Mouse (Mus musculus): ENCODE measurements at regions not wholly inside any gene's neighbourhood (a gene's known extent, or its start where the extent isn't known, plus 50 kb on each side); places are given as distances from the start of the nearest gene placed in this dataset.

DNA sequence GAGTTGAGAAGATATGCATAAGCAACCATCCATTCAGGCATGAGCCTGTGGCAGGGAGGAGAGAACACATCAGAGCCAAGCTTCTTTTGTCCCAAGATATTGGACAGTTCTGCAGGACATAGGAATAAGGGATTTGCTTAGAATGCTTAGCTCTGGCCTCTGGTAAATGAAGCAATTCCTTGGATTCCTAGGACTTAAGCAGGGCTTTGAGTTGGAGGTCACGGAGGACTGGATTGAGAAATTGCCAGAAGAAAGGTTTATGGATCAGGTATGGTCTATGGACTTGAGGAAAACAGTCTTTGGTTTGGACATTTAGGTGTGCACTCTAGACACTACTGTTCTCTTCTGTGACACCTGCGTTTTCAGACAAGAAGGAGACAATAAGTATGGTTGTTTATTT lies 338.4 kb downstream of the Epha4 start:
- DNase-seq (ENCODE audit: low spot score), result no peak

DNA sequence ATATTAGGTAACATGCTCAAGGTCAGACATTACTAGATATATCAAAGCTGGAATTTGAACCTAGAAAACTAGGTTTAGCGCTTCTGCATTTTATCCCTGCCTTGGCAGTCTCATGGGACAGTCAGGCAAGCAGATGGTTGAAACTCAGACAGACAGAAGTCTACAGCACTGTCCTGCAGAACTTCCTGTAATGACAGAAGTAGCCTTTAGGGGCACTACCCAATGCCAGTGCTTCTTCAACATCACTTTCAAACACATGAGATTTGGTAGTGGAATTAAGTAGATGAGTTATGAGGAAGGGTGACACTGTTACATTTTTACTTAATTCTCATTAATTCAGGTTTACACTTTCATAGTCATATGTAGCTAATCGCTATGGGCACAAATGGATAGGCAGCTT lies 330.9 kb downstream of the Epha4 start:
- DNase-seq (ENCODE audit: low spot score), result no peak

DNA sequence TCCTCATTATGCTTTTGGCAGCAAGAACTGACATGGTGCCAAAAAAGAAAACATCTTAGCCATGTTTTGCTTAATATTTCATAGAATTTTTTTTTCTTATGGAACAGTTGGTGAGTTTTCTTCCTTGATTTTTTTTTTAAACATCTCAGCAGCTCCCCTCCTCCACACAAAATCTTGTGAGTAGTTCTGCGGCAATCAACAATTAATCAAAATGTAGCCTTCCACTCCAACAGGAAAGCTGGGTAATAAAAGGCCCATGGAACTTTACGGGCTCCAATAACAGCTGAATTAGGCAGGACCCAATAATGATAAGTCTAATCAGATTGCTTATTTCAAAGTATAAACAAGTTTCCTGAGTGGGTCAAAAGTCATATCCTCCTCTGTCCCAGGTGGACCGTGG lies 324.7 kb downstream of the Epha4 start:
- no peak for DNase-seq (ENCODE audit: low spot score)

DNA sequence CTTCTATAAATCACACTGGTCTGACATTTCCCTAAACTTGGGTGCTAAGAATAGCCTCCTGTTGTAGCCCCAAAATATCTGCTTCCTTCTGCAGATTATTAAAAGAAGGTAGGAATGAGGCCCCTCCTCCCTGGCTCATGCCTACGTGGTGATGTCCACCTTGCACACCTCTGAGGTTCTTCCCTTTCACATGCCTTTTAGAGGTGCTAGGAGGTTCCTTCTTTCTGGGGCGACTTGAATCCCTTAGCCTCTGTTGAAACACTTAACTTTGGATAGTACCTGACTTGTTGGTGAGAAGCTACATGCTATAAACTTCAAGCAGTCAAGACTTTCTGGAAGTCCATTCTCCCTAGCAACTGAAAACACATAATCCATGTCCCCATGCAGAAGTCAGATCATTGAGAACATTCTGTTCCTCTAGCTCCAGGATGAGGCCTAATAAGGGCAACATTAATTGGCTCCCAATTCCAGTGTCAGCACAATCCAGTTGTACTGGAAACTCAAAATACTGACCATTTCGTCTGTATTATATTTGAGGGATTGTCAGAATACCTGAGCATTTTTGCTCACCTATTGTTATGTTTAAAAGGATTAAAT lies 313.5 kb downstream of the Epha4 start:
- DNase-seq (ENCODE audit: low spot score), result no peak

DNA sequence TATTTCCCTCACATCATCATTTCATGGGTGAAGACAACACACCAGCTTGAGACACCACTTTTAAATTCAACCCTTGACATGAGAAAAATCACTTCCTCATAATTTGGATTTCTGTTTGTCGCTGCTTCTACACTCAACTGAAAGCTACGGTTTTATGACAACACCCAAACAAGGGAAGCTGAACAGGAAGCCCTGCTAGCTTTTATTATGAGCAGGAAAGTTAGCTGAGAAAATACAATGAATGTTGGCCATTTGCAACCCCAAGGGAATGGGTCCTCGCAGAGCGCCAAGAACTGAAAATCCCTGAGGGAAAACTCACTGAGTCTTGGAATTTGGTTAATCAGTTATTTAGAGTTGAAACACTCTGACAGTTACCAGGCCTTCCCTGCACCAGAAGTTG lies 311.9 kb downstream of the Epha4 start:
- DNase-seq (ENCODE audit: low spot score), result no peak

DNA sequence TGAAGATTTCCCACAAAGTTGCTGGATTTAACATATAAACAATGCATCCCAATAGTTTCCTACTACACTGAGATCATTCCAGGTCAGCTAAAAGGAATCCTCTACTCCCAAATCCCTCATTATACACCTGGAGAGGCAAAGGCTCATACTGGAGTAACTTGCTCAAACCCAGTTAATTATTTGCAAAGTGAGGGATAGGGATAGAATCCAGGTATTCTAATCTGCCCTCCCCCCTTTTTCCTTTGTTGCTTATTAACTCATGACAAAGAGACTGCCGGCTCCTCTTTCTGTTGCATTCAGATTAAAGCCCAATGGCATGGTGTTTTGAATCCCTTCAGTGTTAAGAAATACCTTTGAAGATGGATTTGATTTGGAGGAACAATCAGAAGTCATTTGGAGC lies 308.4 kb downstream of the Epha4 start:
- no peak for DNase-seq (ENCODE audit: low spot score)

DNA sequence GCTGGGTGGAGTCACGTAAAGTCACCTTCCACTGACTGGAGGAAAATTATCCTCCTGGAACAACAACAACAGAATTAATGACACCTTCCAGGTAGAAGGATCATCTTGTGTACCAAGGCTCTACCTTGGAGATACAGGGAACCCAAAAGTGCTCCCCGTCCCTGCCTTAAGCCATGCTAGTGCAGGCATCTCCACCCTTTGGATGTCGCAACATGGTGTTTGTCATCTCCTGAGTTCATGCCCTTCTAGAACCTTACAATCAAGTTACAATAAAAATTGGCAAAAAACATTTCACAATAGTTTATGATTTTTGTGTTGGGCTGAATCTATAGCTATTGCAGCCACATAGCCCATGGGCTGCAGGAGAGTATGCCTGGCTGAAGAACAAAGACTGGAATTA lies 305.5 kb downstream of the Epha4 start:
- no peak for DNase-seq (ENCODE audit: low spot score)

DNA sequence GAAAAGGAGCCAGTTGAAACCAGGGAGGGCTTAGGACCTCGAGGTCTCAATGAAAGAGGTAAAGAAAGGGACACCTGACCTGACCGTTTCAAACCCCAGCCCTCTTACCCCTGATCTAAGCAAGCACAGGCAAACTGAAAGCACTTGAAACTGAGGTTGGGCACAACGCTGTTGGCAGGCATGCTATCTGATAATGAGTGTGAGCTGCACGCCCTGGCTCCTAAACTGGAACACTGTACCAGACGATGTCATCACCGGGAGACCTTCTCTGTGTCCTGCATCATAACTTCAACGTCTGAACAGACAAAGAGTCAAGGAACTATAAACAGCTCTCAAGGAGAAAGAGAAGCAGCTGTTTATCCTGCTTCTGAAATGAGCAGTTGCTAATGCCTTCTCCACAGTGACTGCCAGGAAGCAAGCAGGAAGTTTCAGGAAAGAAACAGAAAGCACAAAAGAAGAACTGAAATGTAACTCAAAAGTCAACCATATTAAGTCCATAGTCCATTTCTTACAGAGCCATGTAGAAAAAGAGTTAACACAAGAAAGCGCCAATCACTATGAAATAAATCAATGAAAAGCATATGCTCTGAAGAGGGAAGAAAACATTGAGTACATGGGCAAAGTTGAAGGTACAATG lies 301.3 kb downstream of the Epha4 start:
- no peak for DNase-seq (ENCODE audit: low spot score)

DNA sequence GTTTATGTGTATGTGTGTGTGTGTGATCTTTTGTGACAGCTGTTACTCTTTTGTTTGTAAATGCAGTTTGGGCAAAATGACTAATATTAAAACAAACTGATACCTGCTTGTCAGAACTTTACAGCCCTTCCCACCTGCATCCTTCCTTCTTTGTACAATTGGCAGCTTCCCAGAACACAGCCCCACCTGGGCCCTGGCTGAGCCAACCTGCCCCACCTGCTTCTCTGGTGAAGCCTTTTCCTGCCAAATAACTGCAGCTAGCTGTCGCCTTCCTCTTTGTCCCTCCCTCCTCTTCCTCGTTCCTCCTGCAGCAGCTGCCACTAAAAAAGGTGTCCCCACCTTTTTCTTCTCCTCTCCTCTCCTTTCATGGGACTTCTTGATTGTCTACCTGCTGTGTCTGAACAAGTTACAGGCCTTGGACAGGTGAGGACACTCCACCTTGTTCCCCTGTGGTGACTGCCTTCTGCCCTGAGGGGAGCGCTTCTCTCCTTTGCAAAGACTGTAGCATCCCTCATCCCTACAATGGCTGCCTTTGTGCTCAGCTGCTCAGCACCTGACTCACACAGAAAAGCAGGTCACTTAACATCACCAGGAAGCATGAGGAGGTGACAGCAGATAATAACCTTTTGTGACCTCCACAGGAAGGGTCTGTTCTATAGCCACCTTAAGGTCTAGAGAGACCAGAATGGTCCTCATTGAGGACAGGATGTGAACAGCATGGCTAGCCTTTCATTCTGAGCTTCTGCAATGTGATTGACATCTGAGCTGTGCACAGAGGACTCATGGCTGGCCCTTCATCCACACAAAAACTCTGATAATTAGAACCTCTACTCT lies 295.2 kb downstream of the Epha4 start:
- no peak for DNase-seq (ENCODE audit: low spot score)

DNA sequence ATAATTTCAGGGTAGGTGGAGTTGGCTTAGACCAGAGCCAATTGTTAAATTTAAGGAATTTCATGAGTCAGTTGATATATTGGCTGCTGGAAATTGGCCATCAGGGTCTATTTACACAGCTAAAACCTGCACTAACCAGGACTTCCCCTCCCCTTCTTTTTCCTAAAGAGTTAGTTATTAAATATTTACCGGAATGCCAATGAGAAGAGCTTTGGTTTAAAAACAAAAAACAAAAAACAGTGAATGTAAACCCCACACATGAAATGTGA lies 294.6 kb downstream of the Epha4 start:
- no peak for DNase-seq (ENCODE audit: low spot score)

DNA sequence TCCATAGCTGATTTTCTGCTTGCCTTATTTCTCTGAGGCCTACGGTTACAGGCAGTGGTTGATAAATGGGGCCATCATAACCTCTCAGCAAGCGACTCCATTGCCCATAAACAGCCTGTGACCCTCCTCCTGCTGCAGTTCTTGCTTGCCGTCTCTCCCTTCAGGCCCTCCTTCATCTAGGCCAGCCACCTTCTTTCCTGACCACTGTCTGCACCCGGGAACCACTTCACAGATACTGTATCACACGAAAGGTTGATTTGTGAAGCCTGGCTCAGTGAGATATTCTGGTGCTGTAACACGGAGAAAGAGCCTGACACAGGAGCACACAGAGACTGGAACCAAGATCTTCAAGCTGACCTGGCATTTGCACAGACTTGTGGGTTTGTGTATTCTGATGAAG lies 294.1 kb downstream of the Epha4 start:
- no peak for DNase-seq (ENCODE audit: low spot score)

DNA sequence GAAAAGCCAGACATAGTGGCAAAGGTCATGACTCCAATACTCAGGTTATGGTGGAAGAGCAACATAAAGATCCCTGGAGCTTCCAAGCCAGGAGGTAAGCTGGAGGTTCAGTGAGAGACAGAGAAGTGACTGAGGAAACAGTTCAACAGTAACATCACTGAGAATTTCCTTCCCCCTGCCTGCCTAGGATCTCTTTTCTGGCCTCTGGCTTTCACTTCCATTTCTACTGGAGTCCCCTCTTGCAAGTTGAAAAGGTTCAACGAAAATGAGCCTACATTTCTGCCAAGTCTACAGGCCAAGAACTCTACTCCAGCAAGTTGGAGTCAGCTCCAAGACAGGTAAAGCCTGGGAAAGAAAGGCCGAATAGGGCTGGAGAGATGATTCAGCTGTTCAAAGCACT lies 293.0 kb downstream of the Epha4 start:
- no peak for DNase-seq (ENCODE audit: low spot score)

DNA sequence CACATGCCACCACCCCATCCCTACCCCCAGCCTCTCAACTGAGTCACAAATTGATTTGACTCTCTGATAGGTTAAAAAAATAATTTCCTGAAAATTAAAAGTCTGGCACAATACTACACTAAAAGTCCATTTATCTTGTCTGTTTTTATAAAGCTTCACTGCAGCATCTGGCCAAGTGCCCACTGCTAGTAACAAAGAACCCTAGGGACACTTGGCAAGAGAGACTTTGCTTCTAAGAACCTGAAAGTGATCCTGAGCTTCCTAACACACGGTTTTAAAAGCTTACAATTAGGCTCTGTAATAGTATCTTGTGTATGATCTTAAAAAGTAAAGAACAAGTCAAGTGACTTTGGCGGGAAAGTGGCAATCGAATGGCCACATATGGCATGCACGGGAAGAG lies 288.3 kb downstream of the Epha4 start:
- no peak for DNase-seq (ENCODE audit: low spot score)

DNA sequence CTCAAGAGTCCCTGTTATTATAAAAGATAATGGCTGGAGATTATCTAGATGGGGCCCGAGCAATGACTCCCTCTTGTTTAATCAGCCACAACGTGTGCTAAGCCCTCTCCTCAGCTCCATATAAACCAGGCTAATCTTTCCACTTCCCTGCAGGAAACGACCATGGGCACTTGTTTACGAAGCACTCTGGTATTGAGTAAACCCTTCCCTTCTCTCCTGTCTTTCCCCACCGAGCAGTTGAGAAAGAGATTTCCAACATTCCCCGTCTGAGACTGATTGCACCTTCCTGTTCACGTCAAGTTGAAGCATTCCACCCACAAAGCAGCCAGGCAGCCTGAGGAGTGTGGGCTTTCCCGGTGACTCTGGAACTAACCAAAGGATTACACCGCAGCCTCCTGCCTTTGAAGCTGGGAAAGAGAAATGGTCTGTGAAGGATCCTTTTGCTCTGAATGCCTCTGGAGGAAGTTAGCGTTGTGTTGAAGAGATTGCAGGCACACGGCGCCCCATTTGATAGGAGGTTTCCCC lies 287.8 kb downstream of the Epha4 start:
- no peak for DNase-seq (ENCODE audit: low spot score)

DNA sequence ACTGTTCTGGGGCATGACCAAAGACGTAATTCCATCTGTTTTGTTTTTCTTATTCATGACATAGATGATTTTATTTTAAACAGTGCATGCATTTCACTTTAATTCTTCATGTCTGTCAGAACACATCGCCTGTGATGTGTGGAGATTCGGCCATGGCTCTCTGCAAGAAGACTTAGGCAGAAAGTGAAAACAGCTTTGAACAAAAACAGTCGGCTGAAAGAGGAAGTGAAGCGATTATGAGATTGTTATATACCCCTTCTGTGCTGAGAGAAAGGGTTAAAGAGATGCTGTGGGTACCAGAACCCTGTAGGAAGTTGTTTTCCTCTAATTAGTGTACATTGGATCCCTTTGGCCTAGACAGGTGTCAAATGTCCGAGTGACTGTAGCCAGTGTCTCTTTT lies 287.1 kb downstream of the Epha4 start:
- no peak for DNase-seq (ENCODE audit: low spot score)

DNA sequence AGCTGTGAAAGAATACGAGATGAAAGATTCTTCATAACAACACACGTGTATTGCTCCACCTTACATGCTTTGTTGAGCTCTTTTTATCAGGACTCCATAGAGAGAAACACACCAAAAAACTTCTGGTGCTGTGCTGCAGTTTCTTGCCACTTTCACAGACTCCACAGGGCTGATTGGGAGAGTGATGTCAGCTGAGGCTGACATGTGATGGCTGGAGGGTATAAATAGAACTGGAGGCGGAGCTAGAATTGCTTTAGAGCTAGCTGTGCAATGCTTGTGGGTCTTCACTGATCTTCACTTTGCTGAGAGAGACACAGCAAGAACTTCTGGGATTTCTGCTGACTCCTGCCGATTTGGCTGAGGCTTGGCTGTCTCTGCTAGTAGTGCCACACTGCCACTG lies 285.3 kb downstream of the Epha4 start:
- DNase-seq (ENCODE audit: low spot score), result no peak

DNA sequence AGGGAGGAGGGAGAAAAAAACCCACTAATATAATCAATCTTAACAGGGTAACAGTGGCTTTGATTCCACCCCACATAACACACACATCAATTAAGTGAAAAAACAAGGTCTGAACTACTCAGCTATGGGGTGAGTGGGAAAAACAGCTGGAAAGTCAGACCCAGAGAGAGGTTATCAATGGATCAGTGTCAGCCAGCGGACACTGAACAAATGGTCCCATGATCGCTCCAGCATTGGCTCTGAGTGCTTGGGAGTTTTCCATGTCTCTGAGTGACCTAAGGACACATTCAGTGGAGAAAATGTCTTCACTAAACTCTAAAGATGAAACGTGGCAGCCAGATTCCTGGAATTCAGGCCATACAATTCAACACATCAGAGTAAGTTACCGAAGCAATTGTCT lies 281.9 kb downstream of the Epha4 start:
- no peak for DNase-seq (ENCODE audit: low spot score)

DNA sequence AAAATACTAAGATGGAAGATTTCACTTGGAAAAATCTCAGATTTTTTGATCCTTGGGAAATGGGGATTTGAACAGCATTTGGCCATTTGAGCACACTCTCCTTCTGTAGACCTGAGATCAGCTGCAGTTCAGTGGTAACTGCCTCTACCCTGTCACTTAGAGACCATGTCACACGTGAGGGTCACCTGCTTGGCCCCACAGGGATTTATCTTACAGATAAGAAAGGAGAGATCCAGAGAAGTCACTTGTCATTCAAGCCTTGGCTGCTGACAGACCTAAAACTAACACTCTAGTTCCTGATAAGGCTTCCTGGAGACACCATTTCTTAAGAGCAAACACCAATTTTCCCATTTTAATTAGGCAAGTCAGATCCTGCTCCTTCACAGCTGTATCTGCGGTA lies 270.2 kb downstream of the Epha4 start:
- no peak for DNase-seq (ENCODE audit: low spot score)

DNA sequence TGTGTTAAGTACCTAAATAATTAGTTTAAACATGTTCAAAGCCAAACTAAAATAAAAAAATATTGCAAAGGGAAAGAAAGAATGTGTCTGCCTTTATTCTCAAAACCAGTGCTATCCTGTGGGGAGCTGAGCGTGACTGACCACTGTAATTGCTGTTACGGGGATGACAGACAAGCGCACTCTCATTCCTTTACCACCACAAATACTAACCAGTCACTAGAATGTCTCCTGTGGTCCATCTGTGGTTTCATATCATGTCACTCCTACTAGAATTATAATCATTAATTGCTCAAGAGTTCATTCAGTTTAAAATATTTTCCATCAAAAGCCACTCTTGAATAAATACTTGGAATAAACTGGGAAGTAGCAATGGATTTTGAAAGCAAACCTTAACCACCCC lies 268.8 kb downstream of the Epha4 start:
- no peak for DNase-seq (ENCODE audit: low spot score)

DNA sequence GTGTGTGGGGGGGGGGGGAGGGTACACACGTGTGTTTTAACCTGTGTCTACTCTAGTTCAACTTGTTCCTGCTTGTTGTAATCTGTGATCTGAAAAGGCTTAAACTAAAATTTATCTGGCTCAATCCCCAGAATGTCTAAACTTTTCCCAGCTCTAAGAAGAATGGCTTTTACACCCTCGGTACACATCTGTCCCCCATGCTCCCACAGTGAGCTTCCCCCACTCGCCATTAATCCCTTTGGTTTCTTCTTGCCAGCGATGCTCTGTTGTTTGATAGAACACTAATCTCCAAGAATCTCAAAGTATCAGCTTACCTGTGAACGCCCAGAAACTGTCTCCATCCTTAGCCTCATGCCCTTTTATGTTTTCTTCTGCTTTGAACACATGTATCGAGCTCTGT lies 260.6 kb downstream of the Epha4 start:
- DNase-seq (ENCODE audit: low spot score), result no peak

DNA sequence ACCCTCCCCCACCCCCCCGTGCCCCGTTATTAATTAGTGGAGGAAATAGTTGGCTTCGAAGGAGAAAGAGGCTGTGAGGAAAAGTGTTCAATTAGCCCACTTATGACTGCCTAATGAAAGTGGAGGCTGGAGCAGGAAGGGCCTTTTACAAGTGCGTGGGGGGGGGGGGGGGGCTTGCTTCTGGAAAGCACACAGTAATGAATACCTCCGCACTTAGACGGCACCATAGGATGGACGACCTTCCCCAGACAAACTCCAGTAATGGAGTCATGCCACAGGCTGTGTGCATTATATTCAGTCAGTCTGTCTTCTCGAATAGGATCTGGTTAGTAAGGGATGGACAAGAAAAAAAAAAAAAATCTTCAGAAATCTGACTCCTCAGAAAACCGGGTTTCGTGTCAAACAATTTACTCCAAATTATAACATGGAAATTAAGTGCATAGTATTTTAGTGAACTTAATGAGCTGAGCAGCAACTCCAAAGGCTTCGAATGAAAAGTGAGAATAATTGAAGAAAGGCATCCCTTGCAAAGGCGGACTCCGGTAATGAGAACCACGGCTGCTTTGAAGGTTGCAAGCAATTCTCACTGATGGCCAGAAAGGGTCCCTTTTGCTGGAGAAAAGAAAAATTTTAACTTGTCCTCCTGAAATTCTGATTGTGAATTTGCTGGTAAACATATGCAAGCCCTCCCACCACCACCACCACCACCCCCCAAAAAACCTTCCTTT lies 258.6 kb downstream of the Epha4 start:
- no peak for DNase-seq (ENCODE audit: low spot score)

DNA sequence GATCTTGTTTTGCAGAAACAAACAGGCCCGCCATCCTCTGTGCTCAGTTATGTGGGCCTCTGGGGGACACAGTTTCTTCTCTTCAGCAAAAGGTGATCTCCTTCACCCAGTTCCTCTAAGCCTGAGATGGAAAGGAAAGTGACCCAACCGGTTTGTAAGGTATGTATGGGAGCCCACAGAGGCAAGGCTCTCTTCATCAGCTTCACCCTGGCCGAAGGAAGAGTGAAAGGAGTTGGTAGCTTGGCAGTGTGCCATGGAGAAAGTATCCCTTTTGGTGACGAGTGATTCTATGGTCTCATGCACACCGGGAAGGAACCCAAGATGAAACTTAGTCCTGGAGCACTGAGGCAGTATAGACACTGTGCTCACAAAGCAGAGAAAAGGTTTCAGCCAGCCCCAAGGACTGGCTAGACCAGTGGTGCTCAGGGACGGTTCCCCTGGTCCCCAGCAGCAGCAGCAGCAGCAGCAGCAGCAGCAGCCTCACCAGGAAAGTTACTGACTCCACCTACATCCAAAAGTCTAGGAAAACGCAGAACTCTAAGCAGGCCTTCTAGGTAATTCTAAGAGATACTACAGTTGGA lies 256.1 kb downstream of the Epha4 start:
- DNase-seq (ENCODE audit: low spot score), result no peak

DNA sequence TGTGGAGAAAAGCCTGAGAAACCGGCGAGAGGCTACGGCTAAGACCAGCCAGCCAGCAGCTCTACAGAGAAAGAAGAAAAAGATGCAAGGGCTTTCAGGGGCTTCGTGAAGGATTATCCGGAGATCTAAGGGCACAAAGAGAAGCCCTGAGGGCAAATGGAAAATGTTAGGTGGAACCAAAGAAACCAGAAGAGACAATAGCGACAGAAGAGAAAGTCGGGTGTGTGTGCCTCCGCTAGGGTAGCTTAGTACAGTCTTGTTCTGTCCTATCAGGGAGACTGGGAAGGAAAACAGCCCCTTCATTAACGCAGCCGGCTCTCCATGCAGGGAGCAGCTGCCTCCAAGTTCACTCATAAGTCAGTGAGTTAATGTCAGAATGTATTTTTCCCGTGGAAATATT lies 255.1 kb downstream of the Epha4 start:
- no peak for DNase-seq (ENCODE audit: low spot score)
